Mouse (Mus musculus): ENCODE measurements around the gene Rab30.

GRCm38 (mm10) chr7:92781361-92781760 lies 40.0 kb downstream of the Rab30 start:
- TF ChIP-seq CTCF (IDR thresholded peaks at IDR 0.05; ENCODE audit: low read depth) = peak; percentile 34
- TF ChIP-seq EP300 (IDR thresholded peaks at IDR 0.05; ENCODE audit: low read depth) = no peak

Data from liver, postnatal 0 days (tissue).